Mouse (Mus musculus) lung, postnatal 25 days (tissue): ENCODE data around the gene Msh4.

Experiments
- DNase-seq: peaks from one replicate; pipeline ENCODE4 v3.0.0; 2022; ENCODE audit warnings: low spot score

Gene Msh4

DNA sequence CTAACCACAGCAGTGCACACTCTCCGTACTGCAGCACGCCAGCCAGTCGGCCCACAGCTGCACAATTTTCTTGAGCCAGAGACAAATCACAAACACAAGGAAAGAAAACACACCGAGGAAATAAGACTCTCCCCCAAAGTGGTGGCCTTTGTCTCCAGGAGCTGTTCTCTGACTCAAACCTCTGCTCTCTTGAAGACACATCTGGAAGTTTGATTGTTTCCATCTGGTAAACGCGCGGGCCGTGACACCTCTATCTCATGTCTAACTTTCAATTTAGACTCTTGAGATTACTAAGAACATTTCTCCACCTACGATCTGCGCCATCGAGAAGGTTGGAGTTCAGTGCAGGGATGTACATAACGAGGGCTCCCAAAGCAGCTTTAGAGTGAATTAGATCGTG is 97.5 kb downstream of the Msh4 start:
- DNase-seq, result no peak

DNA sequence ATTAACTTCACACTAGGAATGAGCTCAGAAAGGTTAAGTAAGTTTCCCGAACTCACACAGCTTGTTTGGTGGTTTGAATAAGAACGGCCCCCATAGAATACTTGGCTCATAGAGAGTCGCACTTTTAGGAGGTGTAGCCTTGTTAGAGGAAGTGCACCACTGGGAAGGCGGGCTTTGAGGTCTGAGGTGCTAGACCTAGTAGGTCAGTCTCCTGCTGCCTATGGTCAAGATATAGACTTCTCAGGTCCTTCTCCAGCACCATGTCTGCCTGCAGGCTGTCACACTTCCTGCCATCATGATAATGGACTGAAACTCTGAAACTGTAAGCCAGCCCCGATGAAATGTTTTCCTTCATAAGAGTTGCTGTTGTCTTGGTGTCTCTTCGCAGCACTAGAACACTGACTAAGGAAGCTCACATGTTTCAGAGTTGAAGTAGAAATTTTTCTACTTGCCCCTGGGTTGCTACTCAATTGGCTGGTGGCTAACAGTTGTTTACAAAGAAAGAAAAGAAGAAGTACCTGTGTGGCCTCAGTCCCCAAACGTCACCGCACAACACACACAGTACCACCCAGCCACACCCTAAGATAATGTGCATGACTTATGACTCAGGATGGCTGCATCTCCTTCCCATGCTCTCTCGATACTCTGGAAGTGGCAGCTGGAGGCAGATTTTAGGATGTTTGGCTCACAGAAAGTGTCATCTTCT is 98.3 kb downstream of the Msh4 start:
- DNase-seq, result no peak
